Mouse (Mus musculus): ENCODE data around the gene Olfr61. TPM values are rescaled to one million over a fixed set of nuclear protein-coding genes. Genes with fewer than 3 reads are reported as not detected.

Gene Olfr61
- polyA plus RNA-seq, 1 experiment from 2014 or later, result not detected

Other genes starting within 250 kb of the Olfr61 start
- not detected in 2 replicates for gene Olfr531, start 226.1 kb upstream of the Olfr61 start, polyA plus RNA-seq (2015; fragmentation: Nextera tagmentation; extraction: Ambion mirVana)
- gene Olfr532, start 207.3 kb upstream of the Olfr61 start, polyA plus RNA-seq (2015; fragmentation: Nextera tagmentation; extraction: Ambion mirVana), result not detected in 2 replicates
- gene Olfr533, start 165.6 kb upstream of the Olfr61 start, polyA plus RNA-seq (2015; fragmentation: Nextera tagmentation; extraction: Ambion mirVana), result not detected in 2 replicates
- not detected in 2 replicates for gene Olfr535, start 144.8 kb upstream of the Olfr61 start, polyA plus RNA-seq (2015; fragmentation: Nextera tagmentation; extraction: Ambion mirVana)
- not detected in 2 replicates for gene Olfr536, start 121.6 kb upstream of the Olfr61 start, polyA plus RNA-seq (2015; fragmentation: Nextera tagmentation; extraction: Ambion mirVana)
- gene Olfr538, start 61.1 kb upstream of the Olfr61 start, polyA plus RNA-seq (2015; fragmentation: Nextera tagmentation; extraction: Ambion mirVana), result not detected in 2 replicates
- 0.01 and 0.02 TPM in 2 replicates for gene Olfr46, start 27.7 kb upstream of the Olfr61 start, polyA plus RNA-seq (2015; fragmentation: Nextera tagmentation; extraction: Ambion mirVana)
- gene Olfr53, start 17.5 kb downstream of the Olfr61 start, polyA plus RNA-seq (2015; fragmentation: Nextera tagmentation; extraction: Ambion mirVana), result not detected in 2 replicates
- gene Olfr539, start 31.0 kb downstream of the Olfr61 start, polyA plus RNA-seq (2015; fragmentation: Nextera tagmentation; extraction: Ambion mirVana), result not detected in 2 replicates
- gene Olfr45, start 53.0 kb downstream of the Olfr61 start, polyA plus RNA-seq (2015; fragmentation: Nextera tagmentation; extraction: Ambion mirVana), result not detected in 2 replicates
- gene Olfr541, start 68.3 kb downstream of the Olfr61 start, polyA plus RNA-seq (2015; fragmentation: Nextera tagmentation; extraction: Ambion mirVana), result not detected in 2 replicates
- gene Cyp2e1, start 134.8 kb downstream of the Olfr61 start, polyA plus RNA-seq (2015; fragmentation: Nextera tagmentation; extraction: Ambion mirVana), result not detected in 2 replicates
- 0.35 TPM in 1 of 2 replicates, not detected in the other for gene Syce1, start 158.9 kb downstream of the Olfr61 start, polyA plus RNA-seq (2015; fragmentation: Nextera tagmentation; extraction: Ambion mirVana)
- gene Zfp941, start 193.2 kb downstream of the Olfr61 start, polyA plus RNA-seq (2015; fragmentation: Nextera tagmentation; extraction: Ambion mirVana), result 1.3 and 1.9 TPM in 2 replicates
- gene Urah, start 206.0 kb downstream of the Olfr61 start, polyA plus RNA-seq (2015; fragmentation: Nextera tagmentation; extraction: Ambion mirVana), result 26.7 and 34.7 TPM in 2 replicates
- not detected in 2 replicates for gene Scgb1c1, start 216.6 kb downstream of the Olfr61 start, polyA plus RNA-seq (2015; fragmentation: Nextera tagmentation; extraction: Ambion mirVana)
- 0.08 TPM in 1 of 2 replicates, not detected in the other for gene Odf3, start 218.8 kb downstream of the Olfr61 start, polyA plus RNA-seq (2015; fragmentation: Nextera tagmentation; extraction: Ambion mirVana)
- not detected in 2 replicates for gene Gm45785, start 227.4 kb downstream of the Olfr61 start, polyA plus RNA-seq (2015; fragmentation: Nextera tagmentation; extraction: Ambion mirVana)
- gene Ric8a, start 228.0 kb downstream of the Olfr61 start, polyA plus RNA-seq (2015; fragmentation: Nextera tagmentation; extraction: Ambion mirVana), result 62.5 and 77.8 TPM in 2 replicates
- gene Bet1l, start 228.6 kb downstream of the Olfr61 start, polyA plus RNA-seq (2015; fragmentation: Nextera tagmentation; extraction: Ambion mirVana), result 43.5 and 46.6 TPM in 2 replicates

Data from stomach, embryonic 16.5 days (tissue).